Mouse (Mus musculus): ENCODE measurements around the gene Slc13a1. TPM values are rescaled to one million over a fixed set of nuclear protein-coding genes. Genes with fewer than 3 reads are reported as not detected.

Gene Slc13a1
- total RNA-seq, 2 experiments from 2014 or later, result 0.10 TPM

DNA sequence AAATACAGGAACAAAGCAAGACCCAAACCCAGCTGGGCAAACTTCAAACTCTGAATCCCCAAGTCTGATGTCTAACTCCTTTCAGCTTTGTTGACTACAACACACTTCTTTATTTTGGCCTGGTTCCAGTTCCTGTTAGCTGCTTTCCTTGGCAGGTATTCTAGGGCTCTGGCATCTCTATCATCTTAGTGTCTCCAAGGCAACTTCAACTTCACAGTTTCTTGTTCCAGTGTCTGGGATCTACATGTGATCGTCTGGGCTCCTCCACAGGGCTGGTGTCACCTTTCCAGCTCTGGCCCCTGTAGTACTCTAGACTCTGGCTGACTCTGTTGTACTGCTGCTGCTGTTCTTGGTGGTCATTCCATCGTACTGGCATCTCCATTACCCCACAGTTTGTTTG, 91.8 kb downstream of the Slc13a1 start:
- no peak for DNase-seq

DNA sequence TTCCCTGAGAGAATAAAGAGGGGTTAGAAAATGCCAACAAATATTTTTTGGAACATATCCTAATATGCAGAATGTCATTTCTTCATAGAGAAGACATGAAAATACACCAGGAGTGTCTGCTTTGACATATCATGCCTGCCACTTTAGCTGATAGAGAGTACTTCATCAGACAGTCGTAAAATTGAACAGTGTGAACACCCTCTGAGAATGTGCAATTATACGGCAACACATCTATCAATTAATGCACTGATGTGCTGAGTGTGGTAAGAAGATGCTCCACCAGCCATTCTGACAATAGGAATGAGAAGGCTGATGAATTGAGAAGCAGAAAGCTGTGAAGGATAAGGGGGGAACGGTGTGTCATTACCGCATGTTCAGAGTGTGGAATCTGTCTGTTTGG, 95.1 kb downstream of the Slc13a1 start:
- no peak for DNase-seq

DNA sequence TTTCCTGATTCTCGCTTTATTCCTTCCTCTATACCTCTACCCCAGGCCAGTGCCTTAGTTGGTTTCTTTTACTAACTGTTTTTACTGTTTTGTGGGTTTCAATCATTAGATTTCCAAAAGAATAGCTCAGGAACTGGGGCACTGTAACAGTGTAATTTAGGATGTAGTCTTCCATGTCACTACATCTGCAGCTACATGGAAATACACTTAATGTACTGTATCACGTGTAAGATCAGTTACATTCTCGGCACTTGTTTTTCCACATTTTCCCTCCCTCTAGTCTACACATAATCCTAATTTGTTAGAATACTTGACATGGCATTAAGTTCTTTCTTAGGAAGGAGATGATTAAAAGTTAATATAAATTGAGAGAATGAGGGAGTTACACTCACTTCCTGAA, 108.1 kb downstream of the Slc13a1 start:
- DNase-seq, result no peak

DNA sequence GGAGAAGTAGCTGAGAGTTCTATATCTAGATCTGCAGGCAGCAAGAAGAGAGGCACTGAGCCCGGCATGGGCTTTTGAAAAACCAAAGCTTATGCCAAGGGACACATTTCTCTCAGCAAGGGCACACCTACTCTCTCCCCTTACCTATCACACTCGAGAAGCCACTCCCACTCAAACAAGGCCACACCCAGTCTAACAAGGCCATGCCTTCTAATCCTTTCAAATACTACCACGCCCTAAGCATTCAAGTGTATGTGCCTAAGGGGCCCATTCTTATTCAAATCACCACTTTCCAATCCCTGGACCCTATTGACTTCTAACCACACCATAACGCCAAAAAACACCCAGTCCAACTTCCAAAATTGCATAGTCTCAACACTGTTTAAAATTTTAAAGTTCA, 112.8 kb downstream of the Slc13a1 start:
- DNase-seq, result no peak

DNA sequence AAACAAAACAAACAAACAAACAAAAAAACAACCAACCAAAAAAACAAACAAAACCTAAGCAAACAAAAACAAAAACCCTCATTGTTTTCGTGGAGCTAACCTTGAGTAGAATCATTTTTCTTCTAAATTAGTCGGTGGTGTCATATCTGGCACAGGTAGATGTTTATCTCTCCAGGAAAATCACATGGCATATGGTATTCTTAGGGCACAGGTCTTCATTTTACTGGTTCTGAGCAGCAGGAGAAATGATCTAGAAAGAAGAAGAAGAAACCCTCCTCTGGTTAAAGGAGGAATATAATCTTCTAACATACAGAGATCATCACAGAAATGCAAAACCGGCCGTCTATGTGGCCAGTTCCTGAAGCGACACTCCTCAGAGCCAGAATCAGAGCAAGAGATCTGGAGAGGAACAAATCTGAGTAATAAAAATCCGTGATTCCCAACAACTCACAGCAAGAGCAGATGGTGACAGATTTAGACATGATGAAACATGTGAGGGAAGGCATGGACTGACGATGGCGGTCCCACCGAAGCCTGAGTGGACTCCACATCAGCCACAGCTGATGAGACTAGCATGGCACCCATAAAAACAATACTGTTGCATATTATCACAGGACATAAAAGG, 113.7 kb downstream of the Slc13a1 start:
- DNase-seq, result no peak

DNA sequence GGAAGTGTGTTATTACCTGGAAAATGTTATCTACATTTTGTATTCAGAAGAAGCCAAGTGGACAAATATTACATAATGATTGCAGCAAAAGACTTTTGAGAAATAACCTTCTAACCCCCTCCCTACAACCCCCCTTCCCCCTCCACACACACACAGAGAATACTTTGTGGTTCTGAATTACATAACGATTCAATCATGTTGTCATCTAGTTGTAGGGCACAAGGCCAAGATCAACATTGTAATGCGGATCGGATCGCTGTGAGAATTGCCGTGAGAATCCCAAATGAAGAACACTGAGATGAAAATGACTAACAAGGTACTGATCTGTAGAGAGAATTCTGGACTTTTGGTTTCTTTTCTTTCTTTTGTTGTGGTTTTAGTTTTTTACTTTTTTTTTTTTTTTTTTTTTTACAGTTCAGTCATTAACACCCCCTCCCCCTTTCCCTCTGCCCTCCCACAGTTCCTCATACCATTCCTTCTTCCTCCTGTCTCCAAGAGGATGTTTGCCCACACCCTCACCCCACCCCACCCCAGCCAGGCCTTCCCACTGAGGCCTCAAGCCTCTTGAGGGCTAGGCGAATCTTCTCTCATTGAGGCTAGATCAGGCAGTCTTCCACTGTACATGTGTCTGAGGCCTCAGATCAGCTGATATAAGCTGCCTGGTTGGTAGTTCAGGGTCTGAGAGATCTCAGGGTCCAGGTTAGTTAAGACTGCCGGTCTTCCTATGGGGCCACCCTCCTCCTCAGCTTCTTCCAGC, 120.7 kb downstream of the Slc13a1 start:
- peak; percentile 11 to 48 for DNase-seq

DNA sequence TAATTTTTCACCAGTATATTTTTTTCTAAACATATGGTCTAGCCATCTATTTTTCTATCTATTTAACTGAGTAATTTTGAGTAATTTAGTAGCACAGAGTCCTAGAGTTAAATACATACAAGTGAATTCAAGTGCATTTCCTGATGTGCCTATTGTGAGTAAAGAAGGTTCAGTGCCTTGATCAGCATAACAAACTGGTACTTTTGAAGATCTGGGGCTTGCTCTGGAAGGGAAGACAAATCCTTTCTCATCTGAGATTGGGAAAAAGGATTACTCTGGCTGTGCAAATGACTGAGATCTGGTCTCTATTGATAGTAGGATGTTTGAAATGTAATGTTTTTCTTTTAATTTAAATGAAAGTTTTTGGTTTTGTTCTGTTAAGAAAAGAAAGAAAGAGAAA, 124.4 kb downstream of the Slc13a1 start:
- DNase-seq, result no peak

Small RNA genes within 50 kb of the gene (microRNA-seq; reads per million reads assigned to microRNA genes)
- not detected for gene Gm26386

Other genes starting within 250 kb of the Slc13a1 start
- not detected for gene Tas2r118, start 198.0 kb downstream of the Slc13a1 start, total RNA-seq (2021)